Mouse (Mus musculus) embryonic facial prominence, embryonic 10.5 days (tissue): ENCODE data around the gene Prdm16. TPM values are rescaled to one million over a fixed set of nuclear protein-coding genes. Genes with fewer than 3 reads are reported as not detected.
A peak's percentile ranks its signal among the peaks of the same experiment; 100 is the strongest.

ENCODE experiments used
- DNase-seq: peaks from one replicate; pipeline ENCODE4 v3.0.0-alpha.2; 2017; ENCODE audit warnings: low spot score
- H3K27ac ChIP-seq: fragments of 300-500 bp; sonication (generic); replicated peaks from 2 replicates; pipeline ENCODE4 v1.5.1; 2016; ENCODE audit warnings: mild to moderate bottlenecking
- H3K27me3 ChIP-seq: fragments of 300-500 bp; sonication (generic); replicated peaks from 2 replicates; pipeline ENCODE4 v1.6.1; 2016; ENCODE audit warnings: low read depth, mild to moderate bottlenecking; ENCODE audit not compliant: poor library complexity, severe bottlenecking
- H3K36me3 ChIP-seq: fragments of 300-500 bp; sonication (generic); replicated peaks from 2 replicates; pipeline ENCODE4 v1.6.1; 2016; ENCODE audit warnings: mild to moderate bottlenecking, moderate library complexity
- H3K4me1 ChIP-seq: fragments of 300-500 bp; sonication (generic); 2 replicates; pipeline ENCODE4 v1.6.1; 2016
- H3K4me3 ChIP-seq: fragments of 300-500 bp; sonication (generic); 2 replicates; pipeline ENCODE4 v1.5.1; 2016; ENCODE audit warnings: mild to moderate bottlenecking, moderate library complexity
- H3K9me3 ChIP-seq: fragments of 300-500 bp; sonication (generic); 2 replicates; pipeline ENCODE4 v1.6.1; 2016; ENCODE audit warnings: mild to moderate bottlenecking
- WGBS: fragments of 180-500 bp; shearing (Covaris S2); methylation state at CpG from one replicate; pipeline ENCODE4 v1.1.7; 2016; 5-methylcytosine and 5-hydroxymethylcytosine counted together
- polyA plus RNA-seq: library from polyadenylated mRNA; unstranded; fragments of >200 nt; fragmentation: Nextera tagmentation; extraction: Ambion mirVana; gene quantifications from 2 replicates; pipeline ENCODE4 v1.2.1, GENCODE M21; 2016

Gene Prdm16
- polyA plus RNA-seq, 1 experiment from 2014 or later = 44.5 TPM

GRCm38 (mm10) chr4:154442645-154443304 is 193.9 kb downstream of the Prdm16 start:
- no peaks in the 10 kb centered on the region for H3K9me3 ChIP-seq
- H3K4me3 ChIP-seq = no peak overlapping the region
- DNase-seq = no peak
- H3K27me3 ChIP-seq = peaks cover 64% of the 10 kb centered on the region
- peak overlapping the region; percentile 31 for H3K27ac ChIP-seq
- H3K36me3 ChIP-seq = peaks cover 3% of the 10 kb centered on the region
- H3K4me1 ChIP-seq = peaks cover 84% of the 10 kb centered on the region
- WGBS = 45% methylated on average over 9 of the region's 9 CpGs

- Histone ChIP-seq H3K4me1 (peaks cover 53% of the 10 kb centered on the region), H3K27me3 (peaks cover 32% of the 10 kb centered on the region), H3K27ac (no peak overlapping the region; the same call in 1 of the 2 replicates), H3K4me3 (no peak overlapping the region), H3K36me3 (peaks cover 9% of the 10 kb centered on the region), H3K9me3 (no peaks in the 10 kb centered on the region)
- WGBS = 71% methylated on average over 14 of the region's 14 CpGs
- DNase-seq = no peak
Observed at GRCm38 (mm10) chr4:154439455-154440052, 197.1 kb downstream of the Prdm16 start.

- Histone ChIP-seq H3K27me3 (peaks cover 23% of the 10 kb centered on the region), H3K36me3 (peaks cover 9% of the 10 kb centered on the region), H3K4me3 (no peak overlapping the region), H3K4me1 (peaks cover 44% of the 10 kb centered on the region), H3K27ac (0 out of 2 replicates have a peak overlapping the region, but pooled peaks have one; percentile 14), H3K9me3 (no peaks in the 10 kb centered on the region)
- no peak for DNase-seq
- 79% methylated on average over 15 of the region's 15 CpGs for WGBS
Observed at GRCm38 (mm10) chr4:154438610-154439009, 198.1 kb downstream of the Prdm16 start.

GRCm38 (mm10) chr4:154429770-154430169 is 206.9 kb downstream of the Prdm16 start:
- no peak for DNase-seq
- Histone ChIP-seq H3K9me3 (no peaks in the 10 kb centered on the region), H3K4me3 (no peak overlapping the region), H3K27ac (no peak overlapping the region), H3K27me3 (peaks cover 9% of the 10 kb centered on the region), H3K36me3 (0 out of 2 replicates have a peak, but pooled peaks cover 10% of the 10 kb centered on the region), H3K4me1 (peaks cover 47% of the 10 kb centered on the region)
- WGBS = 50% methylated on average over 2 of the region's 2 CpGs

- H3K4me1 ChIP-seq = peaks cover 71% of the 10 kb centered on the region
- H3K27me3 ChIP-seq = peaks cover 20% of the 10 kb centered on the region
- DNase-seq = peak; percentile 65
Observed at GRCm38 (mm10) chr4:154426901-154427300, 209.8 kb downstream of the Prdm16 start.

GRCm38 (mm10) chr4:154425284-154425683 is 211.4 kb downstream of the Prdm16 start:
- Histone ChIP-seq H3K27me3 (peaks cover 25% of the 10 kb centered on the region), H3K27ac (peak overlapping the region; percentile 89), H3K4me1 (peaks cover 87% of the 10 kb centered on the region), H3K9me3 (no peaks in the 10 kb centered on the region), H3K36me3 (no peaks in the 10 kb centered on the region), H3K4me3 (no peak overlapping the region)
- 73% methylated on average over 17 of the region's 17 CpGs for WGBS
- no peak for DNase-seq

More at GRCm38 (mm10) chr4:154426901-154427300, 209.8 kb downstream of the Prdm16 start:
- Histone ChIP-seq H3K9me3 (no peaks in the 10 kb centered on the region), H3K4me3 (no peak overlapping the region), H3K27ac (peak overlapping the region; percentile 65; the same call in 1 of the 2 replicates), H3K36me3 (0 out of 2 replicates have a peak, but pooled peaks cover 5% of the 10 kb centered on the region)
- 50% methylated on average over 7 of the region's 7 CpGs for WGBS

GRCm38 (mm10) chr4:154424681-154425080 is 212.0 kb downstream of the Prdm16 start:
- peaks cover 90% of the 10 kb centered on the region for H3K4me1 ChIP-seq
- no peaks in the 10 kb centered on the region for H3K9me3 ChIP-seq
- peaks cover 29% of the 10 kb centered on the region for H3K27me3 ChIP-seq
- WGBS = 49% methylated on average over 11 of the region's 11 CpGs
- no peak overlapping the region for H3K4me3 ChIP-seq
- H3K27ac ChIP-seq = peak overlapping the region; percentile 89
- DNase-seq = no peak
- H3K36me3 ChIP-seq = 0 out of 2 replicates have a peak, but pooled peaks cover under 1% of the 10 kb centered on the region

- WGBS = 2% methylated on average over 10 of the region's 10 CpGs
- Histone ChIP-seq H3K27me3 (peaks cover 30% of the 10 kb centered on the region), H3K9me3 (peaks cover 5% of the 10 kb centered on the region; the same call in 1 of the 2 replicates), H3K36me3 (peaks cover 16% of the 10 kb centered on the region), H3K4me3 (peak overlapping the region; percentile 38), H3K4me1 (peaks cover 88% of the 10 kb centered on the region), H3K27ac (peak overlapping the region; percentile 89)
- DNase-seq = peak; percentile 88
Observed at GRCm38 (mm10) chr4:154422431-154422913, 214.2 kb downstream of the Prdm16 start.

GRCm38 (mm10) chr4:154420749-154421148 is 215.9 kb downstream of the Prdm16 start:
- Histone ChIP-seq H3K36me3 (peaks cover 16% of the 10 kb centered on the region), H3K4me1 (peaks cover 74% of the 10 kb centered on the region), H3K9me3 (peaks cover 5% of the 10 kb centered on the region; the same call in 1 of the 2 replicates), H3K4me3 (no peak overlapping the region), H3K27ac (peak overlapping the region; percentile 89; the same call in 1 of the 2 replicates), H3K27me3 (peaks cover 33% of the 10 kb centered on the region)
- 54% methylated on average over 17 of the region's 17 CpGs for WGBS
- peak; percentile 60 for DNase-seq

- no peak overlapping the region for H3K4me3 ChIP-seq
- H3K4me1 ChIP-seq = peaks cover 74% of the 10 kb centered on the region
- WGBS = 92% methylated on average over 4 of the region's 4 CpGs
- H3K27me3 ChIP-seq = peaks cover 36% of the 10 kb centered on the region
- no peak for DNase-seq
- H3K27ac ChIP-seq = peak overlapping the region; percentile 61
- peaks cover 5% of the 10 kb centered on the region; the same call in 1 of the 2 replicates for H3K9me3 ChIP-seq
- peaks cover 16% of the 10 kb centered on the region for H3K36me3 ChIP-seq
Observed at GRCm38 (mm10) chr4:154419766-154420165, 216.9 kb downstream of the Prdm16 start.

GRCm38 (mm10) chr4:154418993-154419392 is 217.7 kb downstream of the Prdm16 start:
- Histone ChIP-seq H3K4me3 (no peak overlapping the region), H3K36me3 (peaks cover 16% of the 10 kb centered on the region), H3K4me1 (peaks cover 74% of the 10 kb centered on the region), H3K27me3 (peaks cover 37% of the 10 kb centered on the region), H3K27ac (no peak overlapping the region; the same call in 1 of the 2 replicates), H3K9me3 (peaks cover 5% of the 10 kb centered on the region; the same call in 1 of the 2 replicates)
- 29% methylated on average over 2 of the region's 2 CpGs for WGBS
- no peak for DNase-seq

GRCm38 (mm10) chr4:154418327-154418744 is 218.3 kb downstream of the Prdm16 start:
- Histone ChIP-seq H3K36me3 (peaks cover 16% of the 10 kb centered on the region), H3K9me3 (peaks cover 5% of the 10 kb centered on the region; the same call in 1 of the 2 replicates), H3K4me3 (no peak overlapping the region), H3K27me3 (peaks cover 38% of the 10 kb centered on the region), H3K27ac (no peak overlapping the region), H3K4me1 (peaks cover 74% of the 10 kb centered on the region)
- WGBS = 79% methylated on average over 4 of the region's 4 CpGs
- DNase-seq = no peak
